Mouse (Mus musculus) forebrain, embryonic 14.5 days (tissue): ENCODE data around the gene Lancl2. TPM values are rescaled to one million over a fixed set of nuclear protein-coding genes. Genes with fewer than 3 reads are reported as not detected.

Experiments used
- ATAC-seq: fragments of 200-750 bp; cut with Nextera tagmentation; 2 replicates; pipeline ENCODE4 v1.8.0; 2017; ENCODE audit warnings: mild to moderate bottlenecking, moderate library complexity
- DNase-seq: peaks from one replicate; pipeline ENCODE4 v3.0.0-alpha.2; 2015; ENCODE audit warnings: low spot score
- H3K27ac ChIP-seq: fragments of 300-500 bp; sonication (generic); 2 replicates; pipeline ENCODE4 v1.5.1; 2014; ENCODE audit warnings: low read depth, mild to moderate bottlenecking, control low read depth, low read length, moderate library complexity
- H3K27me3 ChIP-seq: fragments of 300-500 bp; sonication (generic); replicated peaks from 2 replicates; pipeline ENCODE4 v1.6.1; 2014; ENCODE audit warnings: low read length, control low read depth, mixed read lengths; ENCODE audit not compliant: control insufficient read depth, insufficient read depth
- H3K36me3 ChIP-seq: fragments of 300-500 bp; sonication (generic); 2 replicates; pipeline ENCODE4 v1.6.1; 2014; ENCODE audit warnings: low read length, control low read depth; ENCODE audit not compliant: control insufficient read depth, insufficient read depth
- H3K4me1 ChIP-seq: fragments of 300-500 bp; sonication (generic); 2 replicates; pipeline ENCODE4 v1.6.1; 2014; ENCODE audit warnings: antibody characterized with exemption, low read length, control low read depth; ENCODE audit not compliant: control insufficient read depth, insufficient read depth
- H3K4me2 ChIP-seq: fragments of 300-500 bp; sonication (generic); 2 replicates; pipeline ENCODE4 v1.6.1; 2014; ENCODE audit warnings: mild to moderate bottlenecking, control low read depth, low read length
- H3K4me3 ChIP-seq: fragments of 300-500 bp; sonication (generic); 2 replicates; pipeline ENCODE4 v1.5.1; 2014; ENCODE audit warnings: low read depth, low read length, control low read depth
- H3K9ac ChIP-seq: fragments of 300-500 bp; sonication (generic); 2 replicates; pipeline ENCODE4 v1.6.1; 2014; ENCODE audit warnings: mild to moderate bottlenecking, low read length, control low read depth, moderate library complexity
- H3K9me3 ChIP-seq: fragments of 300-500 bp; sonication (generic); replicated peaks from 2 replicates; pipeline ENCODE4 v1.6.1; 2016; ENCODE audit warnings: low read length, control low read depth, mixed read lengths; ENCODE audit not compliant: control insufficient read depth
- WGBS: fragments of 180-500 bp; shearing (Covaris S2); extraction: QIAGEN DNeasy Blood & Tissue Kit; methylation state at CpG from one replicate; pipeline ENCODE4 v1.1.7; 2014; 5-methylcytosine and 5-hydroxymethylcytosine counted together
- polyA plus RNA-seq: library from polyadenylated mRNA; unstranded; fragments of >200 nt; fragmentation: Nextera tagmentation; extraction: Ambion mirVana; gene quantifications from 2 replicates; pipeline ENCODE4 v1.2.1, GENCODE M21; 2014

Lancl2 gene
- polyA plus RNA-seq, 1 experiment from 2014 or later = 71.7 TPM

- no peak for DNase-seq
- Histone ChIP-seq H3K4me1 (peaks cover 5% of the 10 kb centered on the region; the same call in 1 of the 2 replicates), H3K9me3 (no peaks in the 10 kb centered on the region), H3K4me3 (no peak overlapping the region), H3K36me3 (no peaks in the 10 kb centered on the region), H3K4me2 (no peak overlapping the region), H3K27ac (no peak overlapping the region), H3K27me3 (no peaks in the 10 kb centered on the region), H3K9ac (no peak overlapping the region)
- ATAC-seq = no peak
- 87% methylated on average over 1 of the region's 1 CpGs for WGBS
Observed at GRCm38 (mm10) chr6:57706721-57707120, 4.4 kb downstream of the Lancl2 start.

- no peak overlapping the region for H3K27ac ChIP-seq
- ATAC-seq (no peak), DNase-seq (no peak)
- 30% methylated on average over 1 of the region's 1 CpGs for WGBS
- H3K4me1 ChIP-seq = no peaks in the 10 kb centered on the region
- no peak overlapping the region for H3K9ac ChIP-seq
- no peaks in the 10 kb centered on the region for H3K9me3 ChIP-seq
- H3K4me2 ChIP-seq = no peak overlapping the region
- no peaks in the 10 kb centered on the region for H3K36me3 ChIP-seq
- H3K4me3 ChIP-seq = no peak overlapping the region
- no peaks in the 10 kb centered on the region for H3K27me3 ChIP-seq
Observed at GRCm38 (mm10) chr6:57711726-57712125, 9.4 kb downstream of the Lancl2 start.

- WGBS = 100% methylated on average over 1 of the region's 1 CpGs
- Histone ChIP-seq H3K36me3 (peaks cover 12% of the 10 kb centered on the region), H3K9me3 (no peaks in the 10 kb centered on the region), H3K4me1 (no peaks in the 10 kb centered on the region), H3K9ac (no peak overlapping the region), H3K4me3 (no peak overlapping the region), H3K27me3 (no peaks in the 10 kb centered on the region), H3K27ac (no peak overlapping the region), H3K4me2 (no peak overlapping the region)
- ATAC-seq (no peak), DNase-seq (no peak)
Observed at GRCm38 (mm10) chr6:57721347-57721746, 19.0 kb downstream of the Lancl2 start.

GRCm38 (mm10) chr6:57742749-57743148, 40.4 kb downstream of the Lancl2 start:
- DNase-seq (no peak), ATAC-seq (no peak)
- Histone ChIP-seq H3K36me3 (peaks cover 9% of the 10 kb centered on the region; the same call in 1 of the 2 replicates), H3K4me2 (no peak overlapping the region), H3K27ac (no peak overlapping the region), H3K27me3 (no peaks in the 10 kb centered on the region), H3K9me3 (no peaks in the 10 kb centered on the region), H3K4me3 (no peak overlapping the region), H3K4me1 (no peaks in the 10 kb centered on the region), H3K9ac (no peak overlapping the region)
- 94% methylated on average over 1 of the region's 1 CpGs for WGBS

- ATAC-seq (no peak), DNase-seq (no peak)
- H3K9ac ChIP-seq = no peak overlapping the region
- H3K27me3 ChIP-seq = no peaks in the 10 kb centered on the region
- H3K27ac ChIP-seq = no peak overlapping the region
- 90% methylated on average over 2 of the region's 2 CpGs for WGBS
- no peak overlapping the region for H3K4me2 ChIP-seq
- no peaks in the 10 kb centered on the region for H3K4me1 ChIP-seq
- H3K36me3 ChIP-seq = peaks cover 5% of the 10 kb centered on the region; the same call in 1 of the 2 replicates
- no peaks in the 10 kb centered on the region for H3K9me3 ChIP-seq
- H3K4me3 ChIP-seq = no peak overlapping the region
Observed at GRCm38 (mm10) chr6:57743333-57743732, 41.0 kb downstream of the Lancl2 start.

GRCm38 (mm10) chr6:57744123-57744522, 41.8 kb downstream of the Lancl2 start:
- no peaks in the 10 kb centered on the region for H3K9me3 ChIP-seq
- ATAC-seq (peak; percentile 18; the same call in 1 of the 2 replicates), DNase-seq (no peak)
- no peak overlapping the region for H3K4me2 ChIP-seq
- no peaks in the 10 kb centered on the region for H3K27me3 ChIP-seq
- no peak overlapping the region for H3K4me3 ChIP-seq
- H3K36me3 ChIP-seq = peaks cover 5% of the 10 kb centered on the region; the same call in 1 of the 2 replicates
- 100% methylated on average over 2 of the region's 2 CpGs for WGBS
- H3K9ac ChIP-seq = no peak overlapping the region
- H3K4me1 ChIP-seq = no peaks in the 10 kb centered on the region
- no peak overlapping the region for H3K27ac ChIP-seq

GRCm38 (mm10) chr6:57744974-57745747, 42.8 kb downstream of the Lancl2 start:
- Histone ChIP-seq H3K4me1 (no peaks in the 10 kb centered on the region), H3K9me3 (no peaks in the 10 kb centered on the region), H3K36me3 (no peaks in the 10 kb centered on the region), H3K9ac (no peak overlapping the region), H3K4me2 (no peak overlapping the region), H3K27me3 (no peaks in the 10 kb centered on the region), H3K4me3 (no peak overlapping the region), H3K27ac (no peak overlapping the region)
- no peak for DNase-seq
- no peak for ATAC-seq
- 92% methylated on average over 4 of the region's 4 CpGs for whole genome bisulfite sequencing

- no peak for ATAC-seq
- Histone ChIP-seq H3K9ac (no peak overlapping the region), H3K27me3 (no peaks in the 10 kb centered on the region), H3K4me3 (no peak overlapping the region), H3K4me2 (no peak overlapping the region), H3K36me3 (no peaks in the 10 kb centered on the region), H3K4me1 (no peaks in the 10 kb centered on the region), H3K9me3 (no peaks in the 10 kb centered on the region), H3K27ac (no peak overlapping the region)
- no peak for DNase-seq
- 94% methylated on average over 2 of the region's 2 CpGs for WGBS
Observed at GRCm38 (mm10) chr6:57745748-57746129, 43.4 kb downstream of the Lancl2 start.

GRCm38 (mm10) chr6:57753962-57754759, 51.8 kb downstream of the Lancl2 start:
- Histone ChIP-seq H3K9ac (no peak overlapping the region), H3K27ac (no peak overlapping the region), H3K4me2 (no peak overlapping the region), H3K4me3 (no peak overlapping the region), H3K9me3 (no peaks in the 10 kb centered on the region), H3K36me3 (peaks cover 22% of the 10 kb centered on the region), H3K27me3 (no peaks in the 10 kb centered on the region), H3K4me1 (no peaks in the 10 kb centered on the region)
- no peak for DNase-seq
- WGBS = 95% methylated on average over 9 of the region's 9 CpGs
- no peak for ATAC-seq
